Mouse (Mus musculus) heart, adult 8-10 months (tissue): ENCODE results near the gene Olfr391-ps. TPM values are rescaled to one million over a fixed set of nuclear protein-coding genes. Genes with fewer than 3 reads are reported as not detected.

Source experiments
- DNase-seq: peaks from one replicate; pipeline ENCODE4 v3.0.0; 2022; ENCODE audit warnings: low spot score
- total RNA-seq, 4 experiments: library from RNA; stranded (reverse); gene quantifications; 2 replicates each; pipeline ENCODE4 v1.2.4; 2022

Gene Olfr391-ps
- not detected for total RNA-seq

- no peak for DNase-seq
These were observed at the start of gene Olfr391-ps for GRCm38 (mm10) chr11:73802952-73803351. Gene Olfr391-ps, minus strand, starts transcription at chr11:73803052.

- no peak for DNase-seq
These were observed 48.5 kb upstream of the Olfr391-ps start, which contains the start of gene Olfr393 for GRCm38 (mm10) chr11:73851354-73851753. Gene Olfr393, minus strand, starts transcription at chr11:73851454.

- DNase-seq: no peak
These were observed 14.1 kb upstream of the Olfr391-ps start, which contains the start of gene Olfr392 for GRCm38 (mm10) chr11:73816949-73817348. Gene Olfr392, minus strand, starts transcription at chr11:73817049.

DNA sequence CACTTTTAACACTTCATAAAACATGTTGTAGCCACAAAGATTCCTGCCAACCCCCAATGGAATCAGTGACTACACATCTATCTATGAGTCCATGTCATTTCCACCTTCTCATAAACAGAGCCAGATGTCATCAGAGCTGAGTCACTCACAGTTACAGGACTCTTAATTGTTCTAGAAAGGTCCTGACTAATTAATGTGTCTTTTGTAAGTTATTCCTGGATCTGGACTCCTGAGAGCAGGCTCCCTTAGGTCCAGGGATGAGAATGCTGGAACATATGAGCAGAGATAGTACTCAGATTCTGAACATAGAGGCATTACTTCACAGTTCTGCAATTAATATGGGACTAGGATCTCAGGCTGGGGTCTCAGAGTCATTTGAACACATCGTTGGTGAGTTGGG, 20.2 kb downstream of the Olfr391-ps start, which contains the start of gene Olfr390:
Gene Olfr390, plus strand, starts transcription at position 301 of the 400 bp plus-strand sequence.
- DNase-seq: no peak

DNA sequence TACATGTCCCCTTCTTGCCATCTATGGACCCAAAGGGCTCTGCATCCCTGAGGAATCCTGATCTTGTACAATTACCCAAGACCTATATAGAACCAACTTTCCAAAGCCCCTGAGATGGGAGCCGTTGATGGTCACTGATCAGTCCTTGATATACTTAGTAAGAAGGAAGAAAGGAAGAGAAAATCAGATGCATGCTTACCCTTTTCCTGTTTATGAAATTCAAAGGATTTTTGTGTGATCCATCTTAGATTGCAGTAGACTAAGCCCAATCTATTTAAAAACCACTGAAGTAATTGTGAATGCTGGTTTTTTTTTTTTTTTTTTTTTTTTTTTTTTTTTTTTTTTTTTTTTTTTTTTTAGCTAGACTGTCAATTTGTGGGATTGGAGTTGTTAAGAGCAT, 22.2 kb downstream of the Olfr391-ps start, which contains the start of gene Olfr389:
Gene Olfr389, minus strand, starts transcription at position 101 of the 400 bp plus-strand sequence.
- no peak for DNase-seq

- no peak for DNase-seq
These were observed 43.7 kb downstream of the Olfr391-ps start for GRCm38 (mm10) chr11:73759115-73759514.

Other genes starting within 250 kb of the Olfr391-ps start
- gene Olfr385, start 210.0 kb downstream of the Olfr391-ps start, total RNA-seq: not detected
- not detected for gene Olfr384, start 204.5 kb downstream of the Olfr391-ps start, total RNA-seq
- gene Zfp735, start 114.3 kb downstream of the Olfr391-ps start, total RNA-seq: not detected
- not detected for gene Olfr389, start 22.3 kb downstream of the Olfr391-ps start, total RNA-seq
- gene Olfr390, start 20.1 kb downstream of the Olfr391-ps start, total RNA-seq: not detected
- not detected for gene Olfr392, start 14.0 kb upstream of the Olfr391-ps start, total RNA-seq
- not detected for gene Olfr393, start 48.4 kb upstream of the Olfr391-ps start, total RNA-seq
- not detected for gene Olfr394, start 87.7 kb upstream of the Olfr391-ps start, total RNA-seq
- gene Olfr395, start 106.2 kb upstream of the Olfr391-ps start, total RNA-seq: not detected
- gene Olfr23, start 133.6 kb upstream of the Olfr391-ps start, total RNA-seq: not detected
- gene Olfr397, start 157.8 kb upstream of the Olfr391-ps start, total RNA-seq: not detected
- not detected for gene Olfr398, start 187.4 kb upstream of the Olfr391-ps start, total RNA-seq